Mouse (Mus musculus) MEL (cell line): Measurements from ENCODE around the gene Sub1. TPM values are rescaled to one million over a fixed set of nuclear protein-coding genes. Genes with fewer than 3 reads are reported as not detected.

ENCODE experiments used
- DNase-seq: peaks from one replicate; pipeline ENCODE4 v3.0.0; 2011; ENCODE audit warnings: low read depth, low spot score
- H3K27ac ChIP-seq: 2 replicates; pipeline ENCODE4 v1.5.1; 2012; ENCODE audit warnings: low read depth, mild to moderate bottlenecking, control low read depth, low read length, moderate library complexity; ENCODE audit not compliant: control insufficient read depth
- H3K27me3 ChIP-seq, 2 experiments: fragments of 150-350 bp in 1 of 2; sonication (generic) in 1 of 2; 2 replicates each; pipeline ENCODE4 v1.6.1; 2012; ENCODE audit warnings: low read length in 2 of 2, mild to moderate bottlenecking in 2 of 2, improper control_type of control experiment in 1 of 2, moderate library complexity in 1 of 2; ENCODE audit not compliant: insufficient read depth in 2 of 2, control insufficient read depth in 1 of 2
- H3K36me3 ChIP-seq, 2 experiments: 2 replicates each; pipeline ENCODE4 v1.6.1; 2012 to 2014; ENCODE audit warnings: low read length in 2 of 2, improper control_type of control experiment in 1 of 2, inconsistent platforms in 1 of 2, mild to moderate bottlenecking in 1 of 2; ENCODE audit not compliant: insufficient read depth in 2 of 2, control insufficient read depth in 1 of 2
- H3K4me1 ChIP-seq, 2 experiments: fragments of 150-350 bp in 1 of 2; sonication (generic) in 1 of 2; 2 replicates each; pipeline ENCODE4 v1.6.1; 2012; ENCODE audit warnings: low read length in 2 of 2, improper control_type of control experiment in 1 of 2, mild to moderate bottlenecking in 1 of 2; ENCODE audit not compliant: insufficient read depth in 2 of 2, control insufficient read depth in 1 of 2
- H3K4me3 ChIP-seq, 2 experiments: fragments of 150-350 bp in 1 of 2; sonication (generic) in 1 of 2; 2 replicates each; pipeline ENCODE4 v1.5.1; 2012; ENCODE audit warnings: low read depth in 2 of 2, low read length in 2 of 2, mild to moderate bottlenecking in 2 of 2, moderate library complexity in 2 of 2, control low read depth in 1 of 2, improper control_type of control experiment in 1 of 2; ENCODE audit not compliant: control insufficient read depth in 1 of 2, insufficient read depth in 1 of 2
- H3K79me2 ChIP-seq: 2 replicates; pipeline ENCODE4 v1.6.1; 2012; ENCODE audit warnings: mild to moderate bottlenecking, low read length, moderate library complexity; ENCODE audit not compliant: control insufficient read depth, poor library complexity, insufficient read depth
- H3K9ac ChIP-seq: 2 replicates; pipeline ENCODE4 v1.6.1; 2012; ENCODE audit warnings: low read depth, mild to moderate bottlenecking, control low read depth, low read length, moderate library complexity; ENCODE audit not compliant: control insufficient read depth, poor library complexity, severe bottlenecking
- H3K9me3 ChIP-seq: fragments of 150-350 bp; sonication (generic); replicated peaks from 2 replicates; pipeline ENCODE4 v1.6.1; 2012; ENCODE audit warnings: mild to moderate bottlenecking, low read length, improper control_type of control experiment, moderate library complexity; ENCODE audit not compliant: insufficient read depth
- BHLHE40 ChIP-seq: IDR thresholded peaks from 2 replicates; pipeline ENCODE4 v1.6.1; 2012; ENCODE audit warnings: low read depth, mild to moderate bottlenecking, inconsistent platforms, low read length, improper control_type of control experiment, borderline replicate concordance
- CHD1 ChIP-seq: IDR thresholded peaks from 2 replicates; pipeline ENCODE4 v1.6.1; 2012; ENCODE audit warnings: low read depth, mild to moderate bottlenecking, inconsistent platforms, low read length, improper control_type of control experiment
- CTCF ChIP-seq, 3 experiments: IDR thresholded peaks in 2 of 3; conservative IDR thresholded peaks in 1 of 3; 2 replicates each; pipeline ENCODE4 v1.5.1; 2011 to 2012; ENCODE audit warnings: low read length in 3 of 3, low read depth in 2 of 3, mild to moderate bottlenecking in 2 of 3, improper control_type of control experiment in 1 of 3, inconsistent platforms in 1 of 3, mixed read lengths in 1 of 3, moderate library complexity in 1 of 3; ENCODE audit not compliant: control insufficient read depth in 1 of 3, insufficient read depth in 1 of 3, poor library complexity in 1 of 3, severe bottlenecking in 1 of 3
- ELF1 ChIP-seq: IDR thresholded peaks from 2 replicates; pipeline ENCODE4 v1.6.1; 2014; ENCODE audit warnings: low read depth, mild to moderate bottlenecking, inconsistent platforms, low read length, improper control_type of control experiment, moderate library complexity
- EP300 ChIP-seq, 2 experiments: IDR thresholded peaks; 2 replicates each; pipeline ENCODE4 v1.6.1; 2011; ENCODE audit warnings: improper control_type of control experiment in 2 of 2, low read length in 2 of 2, low read depth in 1 of 2, mild to moderate bottlenecking in 1 of 2
- ETS1 ChIP-seq: IDR thresholded peaks from 2 replicates; pipeline ENCODE4 v1.6.1; 2012; ENCODE audit warnings: low read depth, mild to moderate bottlenecking, inconsistent platforms, low read length, improper control_type of control experiment, moderate library complexity
- GABPA ChIP-seq: IDR thresholded peaks from 2 replicates; pipeline ENCODE4 v1.6.1; 2012; ENCODE audit warnings: low read depth, mild to moderate bottlenecking, inconsistent platforms, low read length, improper control_type of control experiment, moderate library complexity
- GATA1 ChIP-seq: IDR thresholded peaks from 2 replicates; pipeline ENCODE4 v1.6.1; 2011; ENCODE audit warnings: low read depth, low read length, improper control_type of control experiment
- HCFC1 ChIP-seq: IDR thresholded peaks from 2 replicates; pipeline ENCODE4 v1.6.1; 2012; ENCODE audit warnings: low read depth, mild to moderate bottlenecking, inconsistent platforms, low read length, improper control_type of control experiment, moderate library complexity
- JUND ChIP-seq: IDR thresholded peaks from 2 replicates; pipeline ENCODE4 v1.6.1; 2011; ENCODE audit warnings: low read depth, mild to moderate bottlenecking, improper control_type of control experiment, low read length
- KAT2A ChIP-seq: conservative IDR thresholded peaks from 2 replicates; pipeline ENCODE4 v1.6.1; 2012; ENCODE audit warnings: low read depth, low read length, improper control_type of control experiment, inconsistent platforms
- MAFK ChIP-seq: IDR thresholded peaks from 2 replicates; pipeline ENCODE4 v1.6.1; 2011; ENCODE audit warnings: low read depth, mild to moderate bottlenecking, low read length, improper control_type of control experiment, borderline replicate concordance
- MAX ChIP-seq: IDR thresholded peaks from 2 replicates; pipeline ENCODE4 v1.6.1; 2011; ENCODE audit warnings: low read length, improper control_type of control experiment
- MAZ ChIP-seq: IDR thresholded peaks from 2 replicates; pipeline ENCODE4 v1.6.1; 2012; ENCODE audit warnings: low read depth, mild to moderate bottlenecking, inconsistent platforms, low read length, improper control_type of control experiment
- MEF2A ChIP-seq: IDR thresholded peaks from 2 replicates; pipeline ENCODE4 v1.6.1; 2014; ENCODE audit warnings: low read depth, mild to moderate bottlenecking, inconsistent platforms, low read length, improper control_type of control experiment; ENCODE audit not compliant: poor library complexity, insufficient replicate concordance, severe bottlenecking; ENCODE audit errors: extremely low read depth
- MXI1 ChIP-seq: IDR thresholded peaks from 2 replicates; pipeline ENCODE4 v1.6.1; 2011; ENCODE audit warnings: mild to moderate bottlenecking, low read depth, low read length, improper control_type of control experiment
- MYB ChIP-seq: IDR thresholded peaks from 2 replicates; pipeline ENCODE4 v1.6.1; 2011; ENCODE audit warnings: mild to moderate bottlenecking, low read depth, low read length, improper control_type of control experiment
- MYC ChIP-seq: IDR thresholded peaks from 2 replicates; pipeline ENCODE4 v1.6.1; 2011; ENCODE audit warnings: low read depth, mild to moderate bottlenecking, low read length, improper control_type of control experiment, moderate library complexity
- NELFE ChIP-seq: IDR thresholded peaks from 2 replicates; pipeline ENCODE4 v1.6.1; 2011; ENCODE audit warnings: low read depth, low read length, improper control_type of control experiment
- NRF1 ChIP-seq: IDR thresholded peaks from 2 replicates; pipeline ENCODE4 v1.6.1; 2014; ENCODE audit warnings: low read depth, mild to moderate bottlenecking, inconsistent platforms, low read length, improper control_type of control experiment, moderate library complexity; ENCODE audit not compliant: poor library complexity, insufficient read depth, severe bottlenecking
- POLR2A ChIP-seq, 2 experiments: IDR thresholded peaks; 2 replicates each; pipeline ENCODE4 v1.6.1; 2011 to 2012; ENCODE audit warnings: low read length in 2 of 2, mild to moderate bottlenecking in 2 of 2, control low read depth in 1 of 2, improper control_type of control experiment in 1 of 2, low read depth in 1 of 2, moderate library complexity in 1 of 2; ENCODE audit not compliant: control insufficient read depth in 1 of 2, insufficient read depth in 1 of 2, poor library complexity in 1 of 2
- POLR2AphosphoS2 ChIP-seq: IDR thresholded peaks from 2 replicates; pipeline ENCODE4 v1.6.1; 2011; ENCODE audit warnings: low read length, improper control_type of control experiment
- POLR2AphosphoS5 ChIP-seq: IDR thresholded peaks from 2 replicates; pipeline ENCODE4 v1.6.1; 2012; ENCODE audit warnings: low read depth, borderline replicate concordance, mild to moderate bottlenecking, inconsistent platforms, low read length, moderate library complexity, mixed read lengths
- RAD21 ChIP-seq: IDR thresholded peaks from 2 replicates; pipeline ENCODE4 v1.6.1; 2011; ENCODE audit warnings: mild to moderate bottlenecking, low read depth, low read length, improper control_type of control experiment
- RCOR1 ChIP-seq: IDR thresholded peaks from 2 replicates; pipeline ENCODE4 v1.6.1; 2012; ENCODE audit warnings: low read depth, mild to moderate bottlenecking, inconsistent platforms, low read length, improper control_type of control experiment
- SIN3A ChIP-seq: IDR thresholded peaks from 2 replicates; pipeline ENCODE4 v1.6.1; 2012; ENCODE audit warnings: low read length, improper control_type of control experiment, inconsistent platforms
- SMC3 ChIP-seq: IDR thresholded peaks from 2 replicates; pipeline ENCODE4 v1.6.1; 2011; ENCODE audit warnings: low read depth, low read length, improper control_type of control experiment
- TAL1 ChIP-seq: IDR thresholded peaks from 2 replicates; pipeline ENCODE4 v1.6.1; 2012; ENCODE audit warnings: mild to moderate bottlenecking, inconsistent platforms, low read length, moderate library complexity, mixed read lengths
- TBP ChIP-seq: IDR thresholded peaks from 2 replicates; pipeline ENCODE4 v1.8.0; 2011; ENCODE audit warnings: low read depth, low read length, improper control_type of control experiment
- TCF12 ChIP-seq: IDR thresholded peaks from 2 replicates; pipeline ENCODE4 v1.6.1; 2014; ENCODE audit warnings: low read depth, mild to moderate bottlenecking, inconsistent platforms, low read length, improper control_type of control experiment, moderate library complexity
- UBTF ChIP-seq: IDR thresholded peaks from 2 replicates; pipeline ENCODE4 v1.6.1; 2012; ENCODE audit warnings: low read depth, mild to moderate bottlenecking, inconsistent platforms, low read length, improper control_type of control experiment, moderate library complexity, borderline replicate concordance; ENCODE audit not compliant: insufficient read depth
- USF1 ChIP-seq: IDR thresholded peaks from 2 replicates; pipeline ENCODE4 v1.6.1; 2014; ENCODE audit warnings: low read depth, mild to moderate bottlenecking, inconsistent platforms, low read length, improper control_type of control experiment, moderate library complexity
- USF2 ChIP-seq, 2 experiments: IDR thresholded peaks; 2 replicates each; pipeline ENCODE4 v1.6.1; 2011 to 2012; ENCODE audit warnings: improper control_type of control experiment in 2 of 2, low read length in 2 of 2, borderline replicate concordance in 1 of 2, inconsistent platforms in 1 of 2, low read depth in 1 of 2, mild to moderate bottlenecking in 1 of 2; ENCODE audit not compliant: insufficient read depth in 1 of 2
- ZC3H11A ChIP-seq: IDR thresholded peaks from 2 replicates; pipeline ENCODE4 v1.6.1; 2012; ENCODE audit warnings: low read depth, mild to moderate bottlenecking, inconsistent platforms, low read length, improper control_type of control experiment
- ZKSCAN1 ChIP-seq: IDR thresholded peaks from 2 replicates; pipeline ENCODE4 v1.6.1; 2012; ENCODE audit warnings: low read depth, mild to moderate bottlenecking, inconsistent platforms, low read length, improper control_type of control experiment, moderate library complexity
- ZMIZ1 ChIP-seq: IDR thresholded peaks from 2 replicates; pipeline ENCODE4 v1.6.1; 2012; ENCODE audit warnings: low read depth, mild to moderate bottlenecking, inconsistent platforms, low read length, improper control_type of control experiment, moderate library complexity
- ZNF384 ChIP-seq: IDR thresholded peaks from 2 replicates; pipeline ENCODE4 v1.6.1; 2012; ENCODE audit warnings: low read depth, mild to moderate bottlenecking, inconsistent platforms, low read length, improper control_type of control experiment
- polyA plus RNA-seq, 2 experiments: library from polyadenylated mRNA; stranded (reverse) in 1 of 2; unstranded in 1 of 2; fragments of >175 nt in 1 of 2; fragments of >200 nt in 1 of 2; gene quantifications; 2 replicates each; pipeline versions ENCODE4 v1.2.1 to v1.2.4; 2012; ENCODE audit warnings: low replicate concordance in 2 of 2, low read depth in 1 of 2; ENCODE audit not compliant: insufficient read length in 2 of 2, insufficient read depth in 1 of 2, missing spikeins in 1 of 2
- total RNA-seq: library from RNA; depleted of rRNA; stranded (reverse); fragments of 300-350 nt; gene quantifications from 2 replicates; pipeline ENCODE4 v1.2.3, GENCODE M21; 2012

The Sub1 gene
- total and polyA plus RNA-seq, 3 experiments = 369 to 710 TPM; not detected in 1

GRCm38 (mm10) chr15:11995815-11996201 lies 975 bp downstream of the Sub1 start:
- peak overlapping the region; percentile 45 for H3K27ac ChIP-seq

GRCm38 (mm10) chr15:11994921-11995814 lies 1.6 kb downstream of the Sub1 start:
- H3K36me3 ChIP-seq = peaks cover 25 to 32% of the 10 kb centered on the region in 2 experiments
- peaks cover 24% of the 10 kb centered on the region for H3K79me2 ChIP-seq
- no peaks in the 10 kb centered on the region for H3K9me3 ChIP-seq
- H3K4me1 ChIP-seq = peaks cover 6 to 8% of the 10 kb centered on the region in 2 experiments; a peak in 3 of 4 replicates
- H3K27ac ChIP-seq = peak overlapping the region; percentile 46
- H3K27me3 ChIP-seq = peaks cover 0 to 1% of the 10 kb centered on the region in 2 experiments; a peak in 1 of 4 replicates
- H3K9ac ChIP-seq = peak overlapping the region; percentile 92
- peak overlapping the region; percentile 86 to 92 for H3K4me3 ChIP-seq
- DNase-seq = peak; percentile 82
- TF ChIP-seq KAT2A (no peak), RAD21 (peak; percentile 0; the same call in 1 of the 2 replicates), GABPA (no peak), ETS1 (peak; percentile 63; the same call in 1 of the 2 replicates), NELFE (no peak; the same call in 1 of the 2 replicates), MEF2A (peak; percentile 12; the same call in 1 of the 2 replicates), POLR2A (IDR thresholded peaks at IDR 0.05; ENCODE audit: control insufficient read depth in 1 of 2, insufficient read depth in 1 of 2, low read depth in 1 of 2, low read length in 2 of 2, poor library complexity in 1 of 2) (0 out of 4 replicates have a peak, but pooled peaks of 1 of the 2 experiments have one; percentile 6), NRF1 (no peak), EP300 (IDR thresholded peaks at IDR 0.05; ENCODE audit: low read depth in 1 of 2, low read length in 2 of 2) (0 out of 4 replicates have a peak, but pooled peaks of 1 of the 2 experiments have one; percentile 7), MYC (no peak), SIN3A (peak; percentile 83), GATA1 (peak; percentile 79), MAFK (no peak), SMC3 (no peak; the same call in 1 of the 2 replicates)

More at GRCm38 (mm10) chr15:11995815-11996201, 975 bp downstream of the Sub1 start:
- Histone ChIP-seq H3K79me2 (peaks cover 24% of the 10 kb centered on the region), H3K27me3 (peaks cover 0 to 1% of the 10 kb centered on the region in 2 experiments; a peak in 1 of 4 replicates), H3K9me3 (no peaks in the 10 kb centered on the region), H3K9ac (peak overlapping the region; percentile 92), H3K4me1 (peaks cover 6 to 8% of the 10 kb centered on the region in 2 experiments; a peak in 3 of 4 replicates), H3K4me3 (peak overlapping the region; percentile 86 to 92), H3K36me3 (peaks cover 25% of the 10 kb centered on the region in 2 experiments)
- peak; percentile 73 for TF ChIP-seq ETS1
- TF ChIP-seq EP300 (IDR thresholded peaks at IDR 0.05; ENCODE audit: low read depth in 1 of 2, low read length in 2 of 2) = peak in 1 of 2 experiments; percentile 74; a peak in 2 of 4 replicates
- 0 out of 2 replicates have a peak, but pooled peaks have one; percentile 50 for TF ChIP-seq POLR2AphosphoS5
- TF ChIP-seq TAL1 = no peak
- peak; percentile 87 for TF ChIP-seq HCFC1
- peak; percentile 99 for TF ChIP-seq POLR2AphosphoS2
- 0 out of 6 replicates have a peak, but pooled peaks of 1 of the 3 experiments have one; percentile 3 for TF ChIP-seq CTCF (IDR thresholded peaks at IDR 0.05 in 2 of 3, conservative IDR thresholded peaks at IDR 0.05 in 1 of 3; ENCODE audit: control insufficient read depth in 1 of 3, insufficient read depth in 1 of 3, low read depth in 2 of 3, low read length in 3 of 3, poor library complexity in 1 of 3, severe bottlenecking in 1 of 3)
- no peak for TF ChIP-seq ZC3H11A
- TF ChIP-seq USF1 = peak; percentile 98
- no peak for TF ChIP-seq RAD21
- peak; percentile 80 for TF ChIP-seq ELF1
- peak; percentile 46; the same call in 1 of the 2 replicates for TF ChIP-seq RCOR1
- peak; percentile 93 for TF ChIP-seq TCF12
- peak; percentile 39; the same call in 1 of the 2 replicates for TF ChIP-seq MYC
- TF ChIP-seq GABPA = no peak; the same call in 1 of the 2 replicates
- no peak for TF ChIP-seq JUND
- TF ChIP-seq NRF1 = no peak
- TF ChIP-seq POLR2A (IDR thresholded peaks at IDR 0.05; ENCODE audit: control insufficient read depth in 1 of 2, insufficient read depth in 1 of 2, low read depth in 1 of 2, low read length in 2 of 2, poor library complexity in 1 of 2) = peak; percentile 94 to 98
- TF ChIP-seq MAZ = 0 out of 2 replicates have a peak, but pooled peaks have one; percentile 63
- TF ChIP-seq NELFE = peak; percentile 99
- TF ChIP-seq ZMIZ1 = peak; percentile 98
- peak; percentile 97 for TF ChIP-seq BHLHE40
- peak; percentile 93 for TF ChIP-seq MYB
- TF ChIP-seq ZNF384 = no peak
- no peak; the same call in 1 of the 2 replicates for TF ChIP-seq CHD1
- peak; percentile 93 for TF ChIP-seq MAX
- TF ChIP-seq USF2 (IDR thresholded peaks at IDR 0.05; ENCODE audit: borderline replicate concordance in 1 of 2, insufficient read depth in 1 of 2, low read depth in 1 of 2, low read length in 2 of 2) = peak in 1 of 2 experiments; percentile 87; a peak in 2 of 4 replicates
- no peak; the same call in 1 of the 2 replicates for TF ChIP-seq KAT2A
- TF ChIP-seq ZKSCAN1 = no peak
- TF ChIP-seq TBP = peak; percentile 95
- peak; percentile 99 for TF ChIP-seq SIN3A
- TF ChIP-seq UBTF = no peak; the same call in 1 of the 2 replicates
- peak; percentile 96 for TF ChIP-seq MXI1
- DNase-seq = peak; percentile 98
